In the genomic region with DNA sequence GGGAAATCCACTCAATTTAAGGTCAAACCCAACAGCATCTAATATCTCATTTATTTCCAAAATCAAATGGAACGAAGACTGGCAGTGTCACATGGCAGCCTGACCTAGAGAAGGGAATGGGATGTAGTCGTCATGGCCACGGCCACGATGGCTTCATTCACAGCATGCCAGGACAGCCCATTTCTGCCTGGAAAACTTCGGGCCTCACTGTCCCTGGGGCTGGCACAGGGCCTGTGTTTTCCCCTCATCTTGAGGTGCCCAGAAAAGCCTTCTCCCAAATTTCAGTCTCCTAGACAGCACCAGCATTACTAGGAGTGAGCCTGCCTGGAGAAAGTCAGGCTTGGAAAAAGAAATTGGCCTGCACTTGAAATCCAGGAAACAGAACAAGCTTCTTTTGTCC, we compare ENCODE assay signal across 25 mouse cellular contexts.
"Had no signal": no experiment of that assay in that cellular context is flagged by ENCODE, and none has a peak within 500 bp of the region (broad histone marks: within the 10 kb centered on the region; RNA-seq: fewer than 3 reads in every experiment).

No protein-coding gene starts in this region.

- H3K27me3 ChIP-seq: heart, embryonic 13.5 days; heart, embryonic 15.5 days; hindbrain, embryonic 12.5 days; hindbrain, embryonic 15.5 days; kidney, embryonic 15.5 days; limb, embryonic 13.5 days; limb, embryonic 15.5 days had no signal

- H3K4me1 ChIP-seq: hindbrain, embryonic 12.5 days; hindbrain, embryonic 15.5 days; kidney, embryonic 15.5 days; limb, embryonic 13.5 days; limb, embryonic 15.5 days had no signal

- H3K27ac ChIP-seq: heart, adult 2 months; heart, embryonic 13.5 days; heart, embryonic 15.5 days; hindbrain, embryonic 12.5 days; hindbrain, embryonic 15.5 days; kidney, embryonic 15.5 days; kidney, postnatal 0 days; left cerebral cortex, adult 2 months; limb, embryonic 13.5 days; limb, embryonic 15.5 days; liver, embryonic 12.5 days; liver, embryonic 14.5 days had no signal

- H3K4me3 ChIP-seq: heart, adult 2 months; heart, embryonic 13.5 days; heart, embryonic 15.5 days; hindbrain, embryonic 12.5 days; hindbrain, embryonic 15.5 days; kidney, embryonic 15.5 days; left cerebral cortex, adult 2 months; limb, embryonic 13.5 days; limb, embryonic 15.5 days; liver, embryonic 12.5 days had no signal

- H3K36me3 ChIP-seq: heart, embryonic 13.5 days; heart, embryonic 15.5 days; hindbrain, embryonic 12.5 days; hindbrain, embryonic 15.5 days; kidney, embryonic 15.5 days; limb, embryonic 13.5 days; limb, embryonic 15.5 days; liver, embryonic 12.5 days had no signal

- H3K9me3 ChIP-seq: heart, embryonic 13.5 days; heart, embryonic 15.5 days; hindbrain, embryonic 12.5 days; hindbrain, embryonic 15.5 days; kidney, embryonic 15.5 days; limb, embryonic 13.5 days; limb, embryonic 15.5 days; liver, embryonic 12.5 days had no signal

- H3K4me2 ChIP-seq: heart, embryonic 11.5 days; heart, embryonic 13.5 days; heart, embryonic 15.5 days; hindbrain, embryonic 12.5 days; hindbrain, embryonic 15.5 days; kidney, embryonic 15.5 days; limb, embryonic 13.5 days; limb, embryonic 15.5 days; liver, embryonic 12.5 days had no signal

- ATAC-seq: intestine, embryonic 16.5 days; liver, embryonic 12.5 days had no signal

- DNase-seq: gastrocnemius, postnatal 14 days; gastrocnemius, postnatal 36 days; heart, adult 2 months; heart, postnatal 14 days; heart, postnatal 36 days; kidney, adult 11 months; kidney, adult 2 months; kidney, adult 9 months; kidney, postnatal 14 days; kidney, postnatal 36 days; layer of hippocampus, adult 9-11 months; layer of hippocampus, postnatal 36 days had no signal

- H3K9ac ChIP-seq: heart, embryonic 15.5 days; hindbrain, embryonic 12.5 days; hindbrain, embryonic 15.5 days; kidney, embryonic 15.5 days; limb, embryonic 13.5 days; limb, embryonic 15.5 days; liver, embryonic 12.5 days; liver, embryonic 14.5 days had no signal
